Mouse (Mus musculus): ENCODE data around the gene Sipa1l3. TPM values are rescaled to one million over a fixed set of nuclear protein-coding genes. Genes with fewer than 3 reads are reported as not detected.

The Sipa1l3 gene
- total RNA-seq, 2 experiments from 2014 or later: 6.2 to 56.1 TPM

DNA sequence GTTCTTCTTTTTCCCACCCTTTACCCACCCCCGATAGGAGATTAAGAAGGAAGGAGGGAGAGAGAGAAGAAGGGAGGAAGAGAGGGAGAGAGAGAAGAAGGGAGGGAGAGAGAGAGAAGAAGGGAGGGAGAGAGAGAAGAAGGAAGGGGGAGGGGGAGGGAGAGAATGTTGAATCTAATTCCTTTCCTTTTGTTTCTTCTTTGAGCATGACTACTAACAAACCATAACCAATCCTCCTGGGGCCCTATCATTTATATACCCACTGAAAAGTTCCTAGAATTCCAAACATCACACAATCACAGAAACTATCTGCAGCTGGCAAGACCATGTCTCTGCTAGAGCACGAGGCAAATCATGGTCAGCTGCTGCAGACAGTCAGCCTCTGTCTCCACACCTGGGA, 32.7 kb downstream of the Sipa1l3 start:
- no peak for ATAC-seq (replicated peaks; ENCODE audit: low FRiP score, low TSS enrichment, poor library complexity, severe bottlenecking)

DNA sequence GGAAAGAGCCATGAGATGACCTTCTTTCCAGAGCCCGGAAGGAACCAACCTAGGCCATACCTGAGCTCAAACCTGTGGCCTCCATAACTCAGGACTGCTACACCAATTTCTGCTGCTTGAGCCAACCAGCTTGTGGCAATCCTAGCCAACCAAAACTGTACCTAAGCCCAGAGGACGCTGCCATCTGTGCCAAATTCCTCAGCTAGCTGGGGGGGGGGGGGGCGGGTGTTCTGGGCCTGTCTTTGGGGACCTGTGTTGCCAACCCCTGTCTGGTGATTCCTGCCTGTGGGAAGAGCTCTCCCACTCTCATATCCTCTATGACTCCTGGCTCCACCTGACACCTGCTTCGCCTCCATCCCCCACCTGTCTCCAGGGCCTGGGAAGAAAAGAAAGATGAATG, 34.9 kb downstream of the Sipa1l3 start:
- ATAC-seq (replicated peaks; ENCODE audit: low FRiP score, low TSS enrichment, poor library complexity, severe bottlenecking): no peak

- no peak for ATAC-seq (replicated peaks; ENCODE audit: low FRiP score, low TSS enrichment, poor library complexity, severe bottlenecking)
Observed at GRCm38 (mm10) chr7:29481345-29482155, 36.9 kb downstream of the Sipa1l3 start.

- ATAC-seq (replicated peaks; ENCODE audit: low FRiP score, low TSS enrichment, poor library complexity, severe bottlenecking): no peak
Observed at GRCm38 (mm10) chr7:29480590-29481344, 37.7 kb downstream of the Sipa1l3 start.

DNA sequence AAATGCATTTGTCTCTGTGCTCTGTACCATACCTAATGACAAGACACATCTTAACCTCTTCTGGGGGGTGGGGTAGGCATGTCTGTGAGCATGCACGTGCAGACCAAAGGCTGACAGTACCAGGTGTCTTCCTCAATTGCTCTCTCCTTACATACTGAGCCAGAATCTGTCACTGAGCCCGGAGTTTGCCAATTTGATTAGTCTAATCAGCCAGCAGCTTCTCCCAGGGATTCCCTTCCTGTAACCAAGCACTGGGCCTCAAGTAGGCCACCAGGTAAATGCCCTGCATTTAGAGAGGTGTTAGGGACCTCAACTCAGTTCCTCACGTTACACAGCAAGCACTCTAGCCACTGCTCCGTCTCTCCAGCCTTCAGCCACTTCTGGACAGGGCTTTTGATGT, 38.3 kb downstream of the Sipa1l3 start:
- ATAC-seq (replicated peaks; ENCODE audit: low FRiP score, low TSS enrichment, poor library complexity, severe bottlenecking): no peak

DNA sequence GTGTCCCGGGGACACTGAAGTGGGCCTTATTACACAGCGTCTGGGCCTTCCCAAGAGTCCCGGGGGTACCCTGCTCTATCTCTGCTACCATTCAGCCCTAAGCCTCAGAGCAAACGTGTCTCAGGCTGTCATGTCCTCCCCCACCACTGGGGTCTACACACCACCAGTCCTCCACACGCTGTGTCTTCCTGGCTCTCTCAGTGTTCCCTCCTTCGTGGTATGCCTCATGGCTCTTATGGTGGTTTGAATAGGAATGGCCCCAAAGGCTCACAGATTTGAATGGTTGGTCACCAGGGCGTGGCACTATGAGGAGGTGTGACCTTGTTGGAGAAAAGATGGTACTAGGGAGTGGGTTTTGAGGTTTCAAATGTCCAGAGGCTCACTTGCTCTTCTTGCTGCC, 43.4 kb downstream of the Sipa1l3 start:
- no peak for ATAC-seq (replicated peaks; ENCODE audit: low FRiP score, low TSS enrichment, poor library complexity, severe bottlenecking)

DNA sequence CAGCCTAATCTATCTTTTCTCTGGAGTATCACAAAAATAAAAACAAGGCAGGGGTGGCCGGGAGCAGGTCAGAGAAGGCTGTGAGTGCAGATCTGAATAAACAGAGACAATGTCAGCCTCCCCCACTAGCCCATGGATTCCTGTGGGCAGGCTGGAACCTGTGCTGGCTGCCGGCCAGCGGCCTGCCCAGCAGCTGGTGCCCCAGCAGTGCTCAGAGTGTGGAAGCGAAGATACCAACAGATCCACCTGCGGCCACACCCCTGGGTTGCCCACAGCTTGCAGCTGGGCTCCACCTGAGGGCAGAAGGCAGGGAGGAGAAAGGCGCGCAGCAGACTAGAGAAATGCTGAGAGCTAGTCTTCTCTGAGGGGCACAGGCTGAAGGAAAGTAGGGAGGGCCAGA, 47.1 kb downstream of the Sipa1l3 start:
- peak; percentile 64 for ATAC-seq (replicated peaks; ENCODE audit: low FRiP score, low TSS enrichment, poor library complexity, severe bottlenecking)

DNA sequence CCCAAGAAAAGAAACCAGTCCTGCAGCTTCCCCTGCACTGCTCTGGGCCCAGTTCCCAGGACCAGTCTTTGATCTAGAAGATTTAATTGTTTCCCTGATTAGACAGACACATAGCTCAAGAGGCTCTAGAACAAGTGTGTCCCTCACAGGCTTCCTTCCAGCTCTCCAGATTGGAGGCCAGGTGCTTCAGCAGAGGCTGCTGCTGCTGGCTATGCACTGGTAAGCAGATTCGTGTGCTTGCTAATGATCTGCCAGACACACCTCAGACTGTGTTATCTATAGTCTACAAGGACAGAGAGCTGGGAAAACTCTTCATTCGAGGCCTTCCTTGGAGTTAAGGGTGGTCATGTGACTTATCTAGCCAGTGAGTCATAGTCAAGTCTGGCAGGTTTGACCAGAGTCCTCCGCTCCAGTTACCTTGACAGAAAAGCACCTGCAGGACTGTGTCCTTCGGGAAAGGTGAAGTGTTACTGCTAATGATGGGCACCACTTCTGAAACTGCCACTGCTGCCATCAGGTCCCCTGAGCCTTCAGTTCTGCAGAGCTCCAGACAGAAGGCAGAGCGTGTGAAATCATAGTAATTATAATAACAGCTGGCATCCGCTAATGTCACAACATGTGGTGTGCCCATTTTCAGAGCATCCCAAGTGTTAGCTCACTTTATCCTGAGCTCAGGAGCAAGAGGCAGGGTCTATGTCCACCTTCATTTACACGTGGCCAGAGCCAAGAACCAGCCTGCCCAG, 48.7 kb downstream of the Sipa1l3 start:
- no peak for ATAC-seq (replicated peaks; ENCODE audit: low FRiP score, low TSS enrichment, poor library complexity, severe bottlenecking)

DNA sequence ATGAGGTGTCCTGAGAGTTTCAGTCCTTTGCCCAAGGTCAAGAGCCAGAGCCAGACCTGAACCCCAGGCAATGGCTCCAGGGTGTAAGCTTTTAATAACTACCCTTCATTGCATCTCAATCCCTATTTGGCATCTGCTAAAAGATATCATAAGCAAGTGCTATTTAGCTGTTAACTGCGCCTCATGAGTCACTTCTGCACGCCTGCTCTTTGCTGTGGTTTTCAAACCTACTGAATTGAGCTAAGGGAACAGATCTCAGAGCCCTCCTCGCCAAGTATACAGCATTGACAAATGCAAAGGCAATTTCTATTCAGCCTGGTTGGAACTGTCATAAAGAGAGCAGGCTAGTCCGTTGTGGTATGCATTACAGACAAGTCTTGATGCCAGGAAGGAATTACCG, 49.8 kb downstream of the Sipa1l3 start:
- no peak for ATAC-seq (replicated peaks; ENCODE audit: low FRiP score, low TSS enrichment, poor library complexity, severe bottlenecking)

DNA sequence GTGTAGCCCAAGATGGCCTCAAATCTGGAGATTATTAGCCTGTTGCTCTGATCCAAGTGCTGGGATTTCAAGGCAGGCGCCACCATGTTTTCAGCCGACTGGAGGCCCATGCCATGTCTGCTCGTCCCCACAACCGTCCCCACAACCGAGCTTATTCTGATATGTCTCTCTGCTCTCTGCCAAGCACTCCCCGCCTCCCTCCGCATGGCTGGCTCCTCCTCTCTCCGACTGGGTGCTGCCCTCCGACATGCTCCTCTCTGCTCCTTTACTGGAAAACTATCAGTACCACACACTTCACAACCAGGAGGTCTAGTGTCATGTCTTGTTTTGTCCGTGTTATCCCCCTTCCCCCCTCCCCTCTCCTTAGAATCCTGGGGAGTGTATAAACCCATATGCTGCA, 51.9 kb downstream of the Sipa1l3 start:
- ATAC-seq (replicated peaks; ENCODE audit: low FRiP score, low TSS enrichment, poor library complexity, severe bottlenecking): no peak

DNA sequence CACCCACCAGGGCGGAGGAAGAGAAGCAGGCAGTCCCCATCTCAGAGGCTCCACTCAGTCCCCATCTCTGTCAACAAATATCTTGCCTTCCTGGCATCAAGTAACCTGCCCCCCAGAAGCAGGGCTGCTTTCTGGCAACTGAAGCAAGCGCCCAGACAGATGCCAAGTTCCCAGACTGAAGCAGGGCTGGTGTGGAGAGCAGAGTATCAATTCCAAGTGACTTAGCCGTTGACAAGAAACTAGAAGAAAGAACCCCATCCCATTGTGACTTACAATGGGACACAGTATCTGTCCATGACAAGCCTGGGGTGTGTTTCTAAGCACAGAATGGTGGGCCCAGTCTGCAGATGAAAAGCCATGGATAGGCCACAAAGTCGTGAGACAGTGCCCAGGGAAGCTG, 52.7 kb downstream of the Sipa1l3 start:
- no peak for ATAC-seq (replicated peaks; ENCODE audit: low FRiP score, low TSS enrichment, poor library complexity, severe bottlenecking)

- no peak for ATAC-seq (replicated peaks; ENCODE audit: low FRiP score, low TSS enrichment, poor library complexity, severe bottlenecking)
Observed at GRCm38 (mm10) chr7:29462820-29463219, 55.6 kb downstream of the Sipa1l3 start.

- no peak for ATAC-seq (replicated peaks; ENCODE audit: low FRiP score, low TSS enrichment, poor library complexity, severe bottlenecking)
Observed at GRCm38 (mm10) chr7:29462178-29462577, 56.3 kb downstream of the Sipa1l3 start.

DNA sequence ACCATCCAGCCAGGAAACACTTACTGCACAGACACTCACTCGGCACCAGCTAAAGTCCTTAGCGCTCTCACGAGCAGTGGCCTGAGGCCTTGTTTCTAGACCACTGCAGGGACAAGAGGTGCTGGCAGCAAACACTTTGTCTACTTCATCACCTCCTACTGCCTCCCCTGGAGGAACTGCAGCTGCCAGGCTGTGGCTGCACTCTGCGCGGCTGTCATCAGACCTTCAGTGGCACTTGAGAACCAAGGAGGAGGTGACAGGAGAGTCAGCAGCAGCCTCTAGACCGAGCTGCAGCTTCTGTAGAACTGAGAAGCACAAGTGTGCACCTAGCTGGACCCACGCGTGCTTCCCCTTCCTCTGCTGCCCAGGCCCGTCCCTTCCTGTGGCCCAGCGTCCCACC, 56.9 kb downstream of the Sipa1l3 start:
- no peak for ATAC-seq (replicated peaks; ENCODE audit: low FRiP score, low TSS enrichment, poor library complexity, severe bottlenecking)

GRCm38 (mm10) chr7:29458889-29459740, 59.3 kb downstream of the Sipa1l3 start:
- no peak for ATAC-seq (replicated peaks; ENCODE audit: low FRiP score, low TSS enrichment, poor library complexity, severe bottlenecking)

DNA sequence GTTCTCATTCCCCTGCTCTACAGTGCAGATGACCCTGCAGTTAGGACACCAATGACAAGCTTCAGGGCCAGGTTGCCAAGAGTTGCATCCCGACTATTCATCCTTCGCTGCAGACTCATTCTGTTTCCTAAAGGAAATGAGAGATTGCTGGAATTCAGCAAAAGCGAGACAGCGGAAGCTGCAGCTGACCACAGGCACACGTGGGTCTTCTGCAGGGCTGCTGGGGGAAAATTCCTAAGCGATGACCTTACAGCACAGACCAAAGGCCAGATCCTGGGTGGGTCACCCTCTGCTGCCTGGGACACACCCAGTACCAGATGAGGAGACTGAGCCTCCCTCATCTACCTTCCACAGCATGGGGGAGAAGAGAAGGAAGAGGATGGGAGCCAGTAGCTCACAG, 60.7 kb downstream of the Sipa1l3 start:
- ATAC-seq (replicated peaks; ENCODE audit: low FRiP score, low TSS enrichment, poor library complexity, severe bottlenecking): no peak

GRCm38 (mm10) chr7:29456716-29457115, 61.7 kb downstream of the Sipa1l3 start:
- ATAC-seq (replicated peaks; ENCODE audit: low FRiP score, low TSS enrichment, poor library complexity, severe bottlenecking): no peak

DNA sequence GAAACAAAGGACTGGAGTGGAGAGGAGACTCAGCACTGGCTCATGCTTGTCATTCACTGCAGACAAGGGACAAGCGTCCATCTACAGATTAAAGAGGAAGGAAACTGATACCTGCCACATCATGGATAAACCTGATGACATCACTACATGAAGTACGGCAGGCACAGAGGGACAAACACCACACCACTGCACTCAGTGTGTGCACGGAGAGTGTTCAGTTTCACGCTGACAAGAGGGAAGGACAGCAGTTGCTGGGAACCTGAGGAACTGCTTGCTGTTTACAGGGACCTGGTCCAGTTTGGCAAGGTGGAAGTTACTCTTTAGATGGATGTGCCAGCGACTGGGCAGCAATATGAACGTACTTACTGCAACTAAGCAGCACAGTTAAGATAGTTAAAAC, 62.9 kb downstream of the Sipa1l3 start:
- ATAC-seq (replicated peaks; ENCODE audit: low FRiP score, low TSS enrichment, poor library complexity, severe bottlenecking): no peak

- ATAC-seq (replicated peaks; ENCODE audit: low FRiP score, low TSS enrichment, poor library complexity, severe bottlenecking): no peak
Observed at GRCm38 (mm10) chr7:29454965-29455364, 63.5 kb downstream of the Sipa1l3 start.

Data from megakaryocyte-erythroid progenitor cell, adult 5-6 weeks (primary cell).